Mouse (Mus musculus) left cerebral cortex, postnatal 25 days (tissue): ENCODE measurements around the gene Mex3d. TPM values are rescaled to one million over a fixed set of nuclear protein-coding genes. Genes with fewer than 3 reads are reported as not detected.

ENCODE experiments used
- DNase-seq, 2 experiments: peaks; one replicate each; pipeline ENCODE4 v3.0.0; 2022; ENCODE audit warnings: low spot score in 2 of 2, mixed read lengths in 1 of 2
- intact Hi-C: fragments of 180-260 bp; cut with DNase I; formaldehyde crosslinking; loops from one replicate; pipeline ENCODE4 v1.15.1; 2025
- total RNA-seq, 2 experiments: library from RNA; stranded (reverse); gene quantifications; 2 replicates each; pipeline ENCODE4 v1.2.3; 2021

Gene Mex3d
- total RNA-seq, 2 experiments from 2014 or later, result 17.7 to 22.2 TPM

GRCm38 (mm10) chr10:80390697-80391096, 3.2 kb upstream of the Mex3d start:
- intact Hi-C loops, result no loop called here
- no peak for DNase-seq

DNA sequence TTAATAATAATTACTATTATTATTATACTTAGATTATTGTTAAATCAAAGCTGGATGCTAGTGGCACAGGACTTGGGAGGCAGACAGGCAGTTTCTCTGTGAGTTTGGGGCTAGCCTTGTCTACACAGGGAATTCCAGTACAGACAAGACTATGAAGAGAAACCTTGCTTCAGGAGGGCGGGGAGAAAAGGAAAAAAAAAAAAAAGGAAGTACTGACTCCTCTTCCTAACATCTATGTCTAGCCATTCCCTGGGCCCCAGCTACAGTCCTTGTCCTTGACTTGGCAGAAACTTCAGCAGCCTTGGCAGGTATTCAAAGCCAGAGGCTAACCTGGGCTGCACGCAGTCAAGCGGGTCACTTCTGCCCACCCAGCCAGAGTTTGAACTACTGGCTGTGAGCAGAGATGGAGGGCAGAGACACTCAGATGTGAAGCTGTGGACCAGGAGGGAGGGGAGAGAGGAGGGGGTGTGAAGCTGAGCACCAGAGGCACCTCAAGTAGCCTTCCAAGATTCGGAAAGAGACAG, 1.8 kb upstream of the Mex3d start:
- no peak for DNase-seq
- intact Hi-C loops, result no loop called here

GRCm38 (mm10) chr10:80388731-80389130, 1.3 kb upstream of the Mex3d start:
- intact Hi-C loops, result no loop called here
- DNase-seq, result no peak

- intact Hi-C loops, result no loop called here
- DNase-seq, result no peak
These were observed 556 bp downstream of the Mex3d start for GRCm38 (mm10) chr10:80386735-80387471.

DNA sequence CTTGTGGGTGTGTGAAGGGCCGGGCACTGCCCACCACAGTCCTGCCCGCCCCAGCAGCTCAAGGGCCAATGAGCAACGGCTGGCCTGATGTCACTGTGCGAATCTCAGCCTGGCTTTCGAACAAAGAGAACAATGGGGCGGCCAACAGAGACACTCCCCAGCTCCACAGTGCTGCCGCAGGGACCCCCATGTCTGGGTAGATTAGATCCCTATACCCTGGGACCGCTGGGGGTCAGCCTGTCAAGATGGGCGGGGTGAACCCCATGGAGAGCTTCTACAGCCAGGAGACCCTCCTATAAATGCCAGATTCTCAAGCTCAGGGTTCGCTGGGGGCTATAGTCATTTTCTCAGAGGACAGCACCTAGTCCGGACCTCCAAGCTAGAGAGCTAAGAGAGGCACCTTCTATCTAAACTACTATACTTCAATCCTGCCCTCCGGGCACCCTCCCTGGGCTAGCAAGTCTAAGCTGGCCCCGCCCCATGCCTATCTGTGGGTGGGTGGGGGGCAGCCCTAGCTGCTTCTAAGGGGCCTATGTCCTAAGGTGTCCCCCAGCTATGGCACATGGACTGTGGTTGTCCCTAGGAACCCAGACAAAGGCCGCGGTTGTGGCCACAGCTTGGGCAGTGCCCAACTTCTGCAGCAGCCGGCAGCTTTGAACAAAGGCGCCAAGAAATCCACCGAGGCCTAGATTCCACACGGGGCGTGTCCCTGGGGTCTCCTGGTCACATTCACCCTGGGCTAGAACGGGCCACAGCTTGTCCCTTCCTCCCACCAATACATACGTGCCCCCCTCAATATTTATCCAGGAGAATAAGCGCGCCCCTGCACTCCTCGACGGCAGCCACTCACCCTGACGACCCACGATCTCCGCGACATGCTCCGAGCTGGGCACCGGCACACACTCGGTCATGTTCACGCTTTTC, 1.4 kb downstream of the Mex3d start:
- intact Hi-C loops, result no loop called here
- DNase-seq, result no peak

GRCm38 (mm10) chr10:80385310-80385709, 2.1 kb downstream of the Mex3d start:
- DNase-seq, result no peak

GRCm38 (mm10) chr10:80384709-80385108, 2.8 kb downstream of the Mex3d start:
- intact Hi-C loops, result no loop called here
- no peak for DNase-seq

More at GRCm38 (mm10) chr10:80385310-80385709, 2.1 kb downstream of the Mex3d start:
- intact Hi-C loops, result no loop called here

DNA sequence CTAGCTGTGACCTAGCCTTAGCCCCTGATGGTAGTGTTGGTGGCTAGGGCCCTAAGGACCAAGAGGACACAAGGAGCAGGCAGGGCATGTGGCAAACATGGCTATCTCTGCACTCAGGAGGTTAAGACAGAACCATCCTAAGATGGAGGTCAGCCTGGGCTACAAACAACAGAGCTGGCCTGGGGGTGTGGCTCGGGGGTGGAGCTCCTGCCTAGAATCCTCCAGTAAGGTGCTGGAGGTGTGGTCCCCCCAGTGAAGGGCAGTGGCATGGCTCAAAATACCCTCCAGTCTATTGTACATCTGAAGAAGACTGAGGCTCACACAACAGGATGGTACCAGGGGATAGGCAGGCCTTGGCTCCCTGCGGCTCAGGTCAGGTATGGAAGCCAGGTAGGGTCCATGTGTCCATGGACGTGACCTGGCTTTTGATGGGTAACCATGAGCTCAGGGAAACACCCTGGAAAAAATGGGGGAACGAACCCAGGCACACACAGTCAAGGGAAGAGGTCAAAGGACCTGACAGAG, 3.3 kb downstream of the Mex3d start:
- intact Hi-C loops, result no loop called here
- DNase-seq, result no peak

GRCm38 (mm10) chr10:80383431-80383830, 4.0 kb downstream of the Mex3d start:
- DNase-seq, result no peak
- intact Hi-C loops, result no loop called here

DNA sequence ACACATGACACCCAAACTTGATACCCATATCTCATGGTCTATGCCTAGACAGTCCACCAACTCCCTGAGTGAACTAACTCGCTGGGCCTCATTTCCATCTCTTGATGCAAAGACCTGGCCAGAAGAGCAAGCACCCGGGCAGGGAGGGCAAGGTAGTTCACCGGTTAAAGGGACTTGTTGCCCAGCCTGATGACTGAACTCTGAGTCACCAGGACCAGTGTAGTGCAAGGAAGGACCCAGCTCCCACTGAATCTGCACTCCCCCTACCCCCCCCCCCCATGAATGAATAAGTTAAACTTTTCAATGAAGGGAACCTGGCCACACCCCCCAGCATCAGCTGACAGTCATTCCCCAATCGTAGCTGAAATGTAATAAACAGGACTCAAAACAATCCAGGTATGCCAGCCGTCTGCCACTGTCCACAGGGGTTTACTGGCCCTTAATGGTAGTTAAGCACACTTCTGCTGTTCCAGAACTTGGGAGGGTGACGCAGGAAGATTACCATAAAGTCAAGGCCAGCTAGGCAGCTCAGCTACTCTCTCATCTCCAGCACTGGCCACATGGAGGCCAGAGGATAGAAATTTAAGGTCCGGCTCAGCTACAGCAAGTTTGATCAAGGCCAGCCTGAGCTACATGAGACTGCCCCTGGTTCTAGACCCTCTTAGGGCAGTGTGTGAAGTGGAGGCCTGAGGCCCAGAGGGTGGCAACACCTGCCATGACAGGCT, 4.7 kb downstream of the Mex3d start:
- no peak for DNase-seq
- intact Hi-C loops, result no loop called here

GRCm38 (mm10) chr10:80377716-80378115, 9.7 kb downstream of the Mex3d start:
- intact Hi-C loops, result loop anchor here (10.0 kb wide), 1 partner anchor 203 kb away; the partner anchor contains the start of genes 1600002K03Rik and Efna2
- DNase-seq, result no peak

- intact Hi-C loops, result loop anchor here (10.0 kb wide), 1 partner anchor 201 kb away; the partner anchor contains the start of genes 1600002K03Rik and Efna2
- peak; percentile 82 to 93 for DNase-seq
These were observed 11.3 kb downstream of the Mex3d start for GRCm38 (mm10) chr10:80376160-80376559.

- peak; percentile 76 to 86 for DNase-seq
These were observed 13.4 kb downstream of the Mex3d start for GRCm38 (mm10) chr10:80374063-80374462.

DNA sequence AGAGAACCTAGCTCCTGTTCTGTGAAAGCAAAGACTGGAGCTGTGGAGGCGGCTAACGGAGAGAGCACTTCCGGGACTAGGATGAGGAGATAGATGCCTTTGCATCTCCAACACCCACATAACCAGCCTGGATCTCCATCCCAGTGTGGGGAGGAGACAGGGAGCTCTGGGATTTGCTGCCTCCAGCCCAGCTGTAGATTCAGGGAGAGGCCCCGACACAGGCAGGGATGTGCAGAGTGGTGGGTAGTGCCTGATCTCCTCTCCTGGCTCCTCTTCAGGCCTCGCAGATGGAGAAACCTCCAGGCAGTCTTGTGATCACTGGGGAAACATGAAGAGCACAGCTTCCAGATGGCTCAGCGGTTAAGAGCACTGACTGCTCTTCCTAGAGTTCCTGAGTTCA, 14.8 kb downstream of the Mex3d start:
- DNase-seq, result peak in 1 of 2 experiments; percentile 83
- intact Hi-C loops, result loop anchor here (2.0 to 10.0 kb wide), 2 partner anchors 16 to 198 kb away; partner anchors contain the start of genes 1600002K03Rik, Efna2 and Plk5

More at GRCm38 (mm10) chr10:80374063-80374462, 13.4 kb downstream of the Mex3d start:
- intact Hi-C loops, result loop anchor here (1.0 to 10.0 kb wide), 4 partner anchors 23 to 199 kb away; partner anchors contain the start of genes 1600002K03Rik, Apc2 and Efna2

DNA sequence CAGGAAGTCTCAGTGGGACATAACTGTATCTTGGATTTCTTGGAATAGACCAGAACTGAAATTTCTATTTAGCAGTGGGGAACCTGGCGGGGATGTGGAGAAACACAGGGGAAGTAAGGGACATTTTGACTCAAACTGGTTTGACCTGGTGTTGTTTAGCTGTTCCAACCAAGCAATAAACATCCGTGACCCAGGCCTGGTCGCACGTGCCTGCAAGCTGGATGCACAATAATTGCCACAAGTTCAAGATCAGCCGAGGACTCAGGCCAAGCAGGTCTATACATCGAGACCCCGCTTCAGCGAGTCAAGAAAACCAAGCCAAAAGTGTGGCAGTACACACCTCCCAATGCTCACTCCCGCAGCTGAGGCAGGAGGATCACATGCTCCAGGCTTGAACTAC, 15.5 kb downstream of the Mex3d start:
- intact Hi-C loops, result loop anchor here (2.0 to 10.0 kb wide), 2 partner anchors 15 to 197 kb away; partner anchors contain the start of genes 1600002K03Rik, Efna2 and Plk5
- DNase-seq, result no peak

- peak; percentile 68 to 79 for DNase-seq
- intact Hi-C loops, result loop anchor here (10.0 kb wide), 1 partner anchor 197 kb away; the partner anchor contains the start of genes 1600002K03Rik and Efna2
These were observed 16.0 kb downstream of the Mex3d start for GRCm38 (mm10) chr10:80371411-80371966.

- DNase-seq, result peak; percentile 43 to 81
- intact Hi-C loops, result loop anchor here (10.0 kb wide), 1 partner anchor 195 kb away; the partner anchor contains the start of genes 1600002K03Rik and Efna2
These were observed 17.3 kb downstream of the Mex3d start for GRCm38 (mm10) chr10:80369995-80370747.

GRCm38 (mm10) chr10:80368392-80368791, 19.1 kb downstream of the Mex3d start:
- DNase-seq, result no peak
- intact Hi-C loops, result no loop called here
